Mouse (Mus musculus): Measurements from ENCODE around the gene Ccdc124.

GRCm38 (mm10) chr8:70896316-70897020, 22.7 kb upstream of the Ccdc124 start:
- TF ChIP-seq POLR2A (IDR thresholded peaks at IDR 0.05; ENCODE audit: low read depth, low read length) (peak; percentile 19; the same call in 1 of the 2 replicates), CTCF (IDR thresholded peaks at IDR 0.05; ENCODE audit: borderline replicate concordance, insufficient read depth, low read length) (no peak)

All from embryonic fibroblast, embryonic 13.5 days (primary cell).